Mouse (Mus musculus) thymus, adult 18-20 months (tissue): Measurements from ENCODE around the gene Smg6.

Source experiments
- DNase-seq, 2 experiments: peaks; one replicate each; pipeline ENCODE4 v3.0.0; 2022; ENCODE audit warnings: mixed read lengths in 2 of 2

The Smg6 gene

GRCm38 (mm10) chr11:75194121-75194849 lies 268.7 kb downstream of the Smg6 start:
- DNase-seq = peak; percentile 32

DNA sequence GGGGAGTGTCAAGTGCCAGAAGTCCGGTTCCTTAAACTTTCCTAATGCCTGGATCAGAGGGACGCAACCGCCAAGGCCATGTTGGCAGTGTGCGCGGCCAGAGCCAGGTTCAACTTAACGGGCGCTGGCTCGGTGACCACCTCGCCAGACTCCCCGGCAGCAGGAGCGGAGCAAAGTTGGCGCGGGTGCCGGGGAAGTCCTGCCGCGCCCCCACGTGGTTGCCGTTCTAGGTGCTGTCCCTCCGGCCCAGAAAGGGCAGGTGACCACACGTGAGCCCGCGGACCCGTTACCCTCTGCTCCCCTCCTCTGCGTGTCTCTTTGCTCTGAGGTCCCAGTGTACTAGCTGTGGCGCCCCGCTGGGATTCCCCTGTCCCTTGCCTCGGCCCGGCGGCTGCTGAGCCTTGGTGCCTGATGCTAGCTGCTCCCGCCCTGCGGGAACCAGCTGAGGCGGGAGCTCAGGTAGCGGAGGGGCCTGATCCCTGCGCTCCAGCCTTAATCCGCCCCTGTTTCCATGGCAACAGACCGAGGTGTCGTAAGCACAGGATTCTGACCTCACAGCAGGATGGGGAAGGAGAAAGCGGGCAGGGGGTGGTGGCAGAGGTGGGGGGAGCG lies 269.3 kb downstream of the Smg6 start:
- peak; percentile 22 to 57 for DNase-seq

DNA sequence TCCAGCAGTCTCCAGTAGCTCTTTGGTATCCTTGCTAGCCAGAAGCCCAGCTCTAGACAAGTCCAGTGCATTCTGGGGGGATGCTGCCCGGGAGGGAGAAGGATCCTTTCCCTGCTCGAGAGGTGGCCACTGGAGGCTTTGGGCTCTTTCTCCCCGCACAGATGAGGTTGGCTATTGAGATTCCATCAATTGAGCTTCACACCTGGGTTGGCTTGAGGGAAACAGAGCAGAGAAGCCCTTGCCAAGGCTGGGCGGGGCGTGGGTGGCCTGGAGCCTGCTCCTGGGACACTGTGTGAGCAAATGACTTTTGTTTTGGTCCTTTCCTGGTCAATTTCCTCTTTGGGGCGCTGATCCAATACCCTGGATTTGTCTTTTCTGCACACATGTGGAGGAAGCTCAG lies 270.5 kb downstream of the Smg6 start:
- DNase-seq = no peak

DNA sequence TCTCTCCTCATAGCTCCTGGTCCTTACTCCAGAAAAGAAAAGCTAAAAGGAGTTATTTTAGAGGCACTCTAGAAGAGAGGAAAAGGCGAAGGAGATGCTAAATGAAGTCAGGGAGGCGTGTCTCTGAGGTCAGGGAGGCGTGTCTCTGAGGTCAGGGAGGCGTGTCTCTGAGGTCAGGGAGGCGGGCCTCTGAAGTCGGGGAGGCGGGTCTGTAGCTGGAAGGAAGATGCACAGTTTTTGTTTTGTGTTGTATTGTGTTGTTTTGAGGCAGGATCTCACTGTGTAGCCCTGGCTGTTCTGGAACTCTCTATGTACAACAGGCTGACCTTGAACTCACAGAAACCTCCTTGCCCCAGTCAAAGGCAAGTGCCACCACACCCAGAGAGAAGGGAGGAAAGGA lies 272.3 kb downstream of the Smg6 start:
- no peak for DNase-seq

- DNase-seq = no peak
Observed at GRCm38 (mm10) chr11:75198792-75199191, 273.2 kb downstream of the Smg6 start.

GRCm38 (mm10) chr11:75199951-75200350 lies 274.3 kb downstream of the Smg6 start:
- no peak for DNase-seq

GRCm38 (mm10) chr11:75200935-75201334 lies 275.3 kb downstream of the Smg6 start:
- no peak for DNase-seq

DNA sequence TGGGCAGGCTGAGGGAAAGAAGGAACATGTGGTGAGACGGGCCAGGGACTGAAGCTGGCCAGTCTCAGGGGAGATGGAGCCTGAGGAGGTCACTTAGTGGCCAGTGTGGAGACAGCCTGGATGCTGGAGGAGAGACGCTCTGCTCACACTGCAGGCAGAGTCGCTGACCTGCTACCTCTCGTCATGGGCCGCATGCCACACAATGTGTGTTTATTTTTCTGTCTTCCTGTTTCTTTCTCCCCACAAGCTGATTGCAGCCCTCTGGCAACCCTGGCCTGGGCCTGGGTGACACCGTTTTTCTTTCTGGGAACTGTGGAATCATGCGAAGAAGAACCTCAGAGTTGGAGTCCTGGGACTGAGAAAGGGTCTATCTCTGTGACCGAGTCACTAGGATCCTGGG lies 276.1 kb downstream of the Smg6 start:
- no peak for DNase-seq

DNA sequence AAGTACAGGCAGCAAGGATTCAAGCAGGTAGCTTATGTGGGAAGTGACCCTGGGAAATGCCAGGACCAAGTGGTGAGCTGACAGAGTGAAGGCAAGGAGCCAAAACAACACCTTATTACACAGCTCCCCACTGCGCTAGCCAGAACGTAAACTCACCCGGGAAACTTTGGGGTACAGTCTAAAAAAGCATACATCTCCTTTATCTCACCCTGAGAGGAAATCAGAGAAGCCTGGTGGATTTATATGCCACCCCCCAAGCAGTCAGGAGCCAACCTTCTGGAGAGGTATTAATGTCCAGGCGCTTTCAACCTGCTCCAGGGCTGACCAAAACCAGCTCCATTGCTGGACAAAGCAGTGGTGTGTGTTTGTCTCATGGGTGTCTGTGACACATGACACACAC lies 278.3 kb downstream of the Smg6 start:
- no peak for DNase-seq

GRCm38 (mm10) chr11:75204472-75204871 lies 278.8 kb downstream of the Smg6 start:
- no peak for DNase-seq

DNA sequence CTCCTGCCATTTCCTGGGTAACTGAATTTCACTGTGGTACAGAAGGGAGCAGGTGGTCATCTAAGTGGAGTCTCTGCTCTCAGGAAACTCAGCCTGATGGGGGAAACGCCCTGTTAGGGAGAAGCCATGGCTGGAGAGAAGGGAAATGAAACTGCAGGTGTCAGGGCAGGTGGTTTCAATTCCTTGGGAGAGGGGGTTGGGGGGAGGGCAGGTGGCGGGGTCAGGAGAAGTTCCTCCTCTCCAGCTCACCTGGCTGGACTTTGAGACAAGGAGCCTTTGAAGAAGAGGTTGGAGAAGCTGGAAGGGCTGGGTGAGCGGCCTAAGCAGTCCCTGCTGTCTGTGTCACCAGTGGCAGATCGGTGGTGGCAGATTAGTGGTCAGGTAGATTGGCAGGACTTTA lies 280.7 kb downstream of the Smg6 start:
- no peak for DNase-seq

GRCm38 (mm10) chr11:75209363-75209762 lies 283.7 kb downstream of the Smg6 start:
- no peak for DNase-seq

- no peak for DNase-seq
Observed at GRCm38 (mm10) chr11:75210093-75210492, 284.5 kb downstream of the Smg6 start.

- no peak for DNase-seq
Observed at GRCm38 (mm10) chr11:75210755-75211154, 285.1 kb downstream of the Smg6 start.

DNA sequence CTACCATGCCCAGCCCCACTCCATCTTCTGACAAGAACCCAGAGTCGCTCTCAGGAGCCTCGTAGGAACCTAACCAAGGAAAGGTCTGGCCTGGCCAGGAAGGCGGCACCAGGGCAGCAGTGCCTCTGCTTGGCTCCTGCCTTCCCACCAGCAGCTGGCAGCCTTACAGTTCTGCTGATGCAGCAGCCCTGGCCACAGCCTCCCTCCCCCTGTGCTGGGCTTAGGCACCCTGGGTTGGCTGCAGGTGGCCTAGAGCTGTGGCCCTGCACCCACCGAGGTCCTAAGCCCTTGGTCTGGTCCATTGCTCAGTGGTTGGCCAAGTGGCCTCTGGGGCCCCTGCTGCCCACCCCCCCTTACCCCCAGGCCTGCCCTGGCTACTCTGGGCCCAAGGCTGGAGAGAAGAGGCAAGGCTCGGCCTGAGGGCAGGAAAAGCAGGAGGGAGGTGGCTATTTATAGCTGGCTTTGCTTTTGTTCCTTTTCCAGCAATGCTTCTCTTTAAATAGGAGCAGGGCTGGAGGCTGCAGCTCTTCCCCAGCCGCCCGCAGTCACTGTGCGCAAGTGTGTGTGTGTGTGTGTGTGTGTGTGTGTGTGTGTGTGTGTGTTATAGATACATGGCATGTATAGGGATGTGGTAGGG lies 286.5 kb downstream of the Smg6 start:
- DNase-seq = no peak

DNA sequence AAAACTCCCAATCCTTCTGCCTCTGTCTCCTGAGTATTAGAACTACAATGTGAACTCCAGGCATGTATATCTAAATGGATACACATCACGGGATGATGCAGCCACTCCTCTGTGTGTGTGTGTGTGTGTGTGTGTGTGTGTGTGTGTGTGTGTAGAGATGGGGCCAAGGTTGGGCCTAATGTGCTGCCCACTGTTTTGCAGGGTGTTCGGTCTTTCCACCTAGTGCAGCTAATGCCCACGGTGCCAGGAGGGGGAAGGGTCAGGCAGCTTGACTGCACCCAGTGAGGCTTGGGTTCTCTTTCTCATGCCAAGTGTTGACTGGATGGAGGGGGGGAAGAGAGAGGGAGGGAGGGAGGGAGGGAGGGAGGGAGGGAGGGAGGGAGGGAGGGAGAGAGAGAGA lies 287.3 kb downstream of the Smg6 start:
- DNase-seq = no peak

DNA sequence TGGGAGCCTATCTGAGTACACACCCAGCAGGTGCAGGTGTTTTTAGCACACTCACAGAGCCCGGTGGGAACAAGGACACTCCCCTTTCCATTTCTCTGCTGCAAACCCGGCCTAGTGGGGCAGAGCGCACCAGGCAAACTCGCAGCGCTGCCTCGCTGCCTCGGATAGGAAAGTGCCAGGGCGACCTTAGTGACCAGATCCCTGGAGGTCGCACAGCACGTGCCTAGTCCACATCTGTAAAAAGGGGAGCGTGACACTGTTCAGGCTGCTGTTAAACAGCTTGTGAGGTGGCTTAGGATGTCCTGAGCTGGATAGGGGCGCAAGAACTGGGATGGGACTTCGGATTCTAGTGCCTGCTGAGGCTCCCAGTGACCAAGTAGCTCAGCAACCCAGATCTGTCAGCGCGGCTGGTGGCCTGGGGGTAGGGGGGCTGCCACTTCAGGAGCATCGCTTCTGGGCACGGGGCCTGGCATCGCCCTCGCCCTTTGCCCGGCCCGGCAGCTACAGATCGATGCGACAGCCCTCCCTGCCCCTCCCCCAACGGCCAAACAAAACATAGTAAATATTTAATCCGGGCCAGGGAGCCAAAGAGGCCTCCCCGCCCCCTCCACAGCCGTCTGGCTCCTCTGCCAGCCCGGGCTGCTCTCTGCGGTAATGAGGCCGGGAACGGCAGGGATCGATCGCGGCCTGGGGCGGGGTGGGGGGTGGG lies 287.9 kb downstream of the Smg6 start:
- peak in 1 of 2 experiments; percentile 28 for DNase-seq
